Mouse (Mus musculus): ENCODE data around the gene Thra. TPM values are rescaled to one million over a fixed set of nuclear protein-coding genes. Genes with fewer than 3 reads are reported as not detected.
A peak's percentile ranks its signal among the peaks of the same experiment; 100 is the strongest.

Thra gene
- polyA plus RNA-seq, 1 experiment from 2014 or later: 9.5 TPM

- Histone ChIP-seq H3K9me3 (replicated peaks) (no peaks in the 10 kb centered on the region), H3K4me1 (peaks cover 87% of the 10 kb centered on the region), H3K4me3 (peak overlapping the region; percentile 83), H3K36me3 (no peaks in the 10 kb centered on the region), H3K27me3 (ENCODE audit: low read depth, poor library complexity, severe bottlenecking) (peaks cover 7% of the 10 kb centered on the region; the same call in 1 of the 2 replicates), H3K27ac (replicated peaks) (peak overlapping the region; percentile 98)
- WGBS: under 1% methylated on average over 84 of the region's 86 CpGs
- peak; percentile 91 for DNase-seq (ENCODE audit: low spot score)
Measured at GRCm38 (mm10) chr11:98741622-98742396, 1.4 kb downstream of the Thra start.

GRCm38 (mm10) chr11:98742397-98743291 is 2.2 kb downstream of the Thra start:
- H3K36me3 ChIP-seq: no peaks in the 10 kb centered on the region
- H3K4me3 ChIP-seq: peak overlapping the region; percentile 83
- H3K27me3 ChIP-seq (ENCODE audit: low read depth, poor library complexity, severe bottlenecking): peaks cover 7% of the 10 kb centered on the region; the same call in 1 of the 2 replicates
- WGBS: 7% methylated on average over 21 of the region's 21 CpGs
- peak; percentile 51 for DNase-seq (ENCODE audit: low spot score)
- peaks cover 95% of the 10 kb centered on the region for H3K4me1 ChIP-seq
- no peaks in the 10 kb centered on the region for H3K9me3 ChIP-seq (replicated peaks)
- peak overlapping the region; percentile 98 for H3K27ac ChIP-seq (replicated peaks)

- no peaks in the 10 kb centered on the region for H3K9me3 ChIP-seq (replicated peaks)
- H3K36me3 ChIP-seq: no peaks in the 10 kb centered on the region
- 12% methylated on average over 9 of the region's 9 CpGs for WGBS
- H3K27me3 ChIP-seq (ENCODE audit: low read depth, poor library complexity, severe bottlenecking): peaks cover 7% of the 10 kb centered on the region; the same call in 1 of the 2 replicates
- H3K4me1 ChIP-seq: peaks cover 97% of the 10 kb centered on the region
- H3K27ac ChIP-seq (replicated peaks): peak overlapping the region; percentile 98
- peak overlapping the region; percentile 83 for H3K4me3 ChIP-seq
- DNase-seq (ENCODE audit: low spot score): peak; percentile 80
Measured at GRCm38 (mm10) chr11:98743655-98744345, 3.4 kb downstream of the Thra start.

- WGBS: 36% methylated on average over 7 of the region's 7 CpGs
- peak overlapping the region; percentile 83 for H3K4me3 ChIP-seq
- H3K27me3 ChIP-seq (ENCODE audit: low read depth, poor library complexity, severe bottlenecking): peaks cover 7% of the 10 kb centered on the region; the same call in 1 of the 2 replicates
- H3K36me3 ChIP-seq: no peaks in the 10 kb centered on the region
- peak overlapping the region; percentile 98 for H3K27ac ChIP-seq (replicated peaks)
- H3K4me1 ChIP-seq: peaks cover 98% of the 10 kb centered on the region
- no peak for DNase-seq (ENCODE audit: low spot score)
- no peaks in the 10 kb centered on the region for H3K9me3 ChIP-seq (replicated peaks)
Measured at GRCm38 (mm10) chr11:98744456-98745019, 4.1 kb downstream of the Thra start.

- WGBS: 60% methylated on average over 12 of the region's 12 CpGs
- peaks cover 98% of the 10 kb centered on the region for H3K4me1 ChIP-seq
- H3K4me3 ChIP-seq: peak overlapping the region; percentile 36; the same call in 1 of the 2 replicates
- no peaks in the 10 kb centered on the region for H3K36me3 ChIP-seq
- H3K27me3 ChIP-seq (ENCODE audit: low read depth, poor library complexity, severe bottlenecking): peaks cover 7% of the 10 kb centered on the region; the same call in 1 of the 2 replicates
- no peak for DNase-seq (ENCODE audit: low spot score)
- no peaks in the 10 kb centered on the region for H3K9me3 ChIP-seq (replicated peaks)
- peak overlapping the region; percentile 85 for H3K27ac ChIP-seq (replicated peaks)
Measured at GRCm38 (mm10) chr11:98745932-98746853, 5.8 kb downstream of the Thra start.

- peak overlapping the region; percentile 36 for H3K4me3 ChIP-seq
- no peaks in the 10 kb centered on the region for H3K36me3 ChIP-seq
- 13% methylated on average over 19 of the region's 19 CpGs for WGBS
- peak overlapping the region; percentile 85 for H3K27ac ChIP-seq (replicated peaks)
- no peaks in the 10 kb centered on the region for H3K9me3 ChIP-seq (replicated peaks)
- peaks cover 7% of the 10 kb centered on the region; the same call in 1 of the 2 replicates for H3K27me3 ChIP-seq (ENCODE audit: low read depth, poor library complexity, severe bottlenecking)
- DNase-seq (ENCODE audit: low spot score): peak; percentile 69
- H3K4me1 ChIP-seq: peaks cover 100% of the 10 kb centered on the region
Measured at GRCm38 (mm10) chr11:98746855-98747693, 6.6 kb downstream of the Thra start.

GRCm38 (mm10) chr11:98747804-98748505 is 7.5 kb downstream of the Thra start:
- H3K27ac ChIP-seq (replicated peaks): peak overlapping the region; percentile 85
- WGBS: 22% methylated on average over 6 of the region's 6 CpGs
- DNase-seq (ENCODE audit: low spot score): no peak
- H3K27me3 ChIP-seq (ENCODE audit: low read depth, poor library complexity, severe bottlenecking): peaks cover 7% of the 10 kb centered on the region; the same call in 1 of the 2 replicates
- H3K4me1 ChIP-seq: peaks cover 99% of the 10 kb centered on the region
- H3K36me3 ChIP-seq: no peaks in the 10 kb centered on the region
- H3K9me3 ChIP-seq (replicated peaks): no peaks in the 10 kb centered on the region
- H3K4me3 ChIP-seq: peak overlapping the region; percentile 36

- Histone ChIP-seq H3K36me3 (peaks cover 7% of the 10 kb centered on the region; the same call in 1 of the 2 replicates), H3K4me3 (peak overlapping the region; percentile 36; the same call in 1 of the 2 replicates), H3K27me3 (ENCODE audit: low read depth, poor library complexity, severe bottlenecking) (peaks cover 7% of the 10 kb centered on the region; the same call in 1 of the 2 replicates), H3K27ac (replicated peaks) (peak overlapping the region; percentile 85), H3K9me3 (replicated peaks) (no peaks in the 10 kb centered on the region), H3K4me1 (peaks cover 98% of the 10 kb centered on the region)
- 26% methylated on average over 15 of the region's 15 CpGs for WGBS
- no peak for DNase-seq (ENCODE audit: low spot score)
Measured at GRCm38 (mm10) chr11:98748506-98749416, 8.3 kb downstream of the Thra start.

- H3K4me1 ChIP-seq: peaks cover 97% of the 10 kb centered on the region
- peak overlapping the region; percentile 85 for H3K27ac ChIP-seq (replicated peaks)
- no peak for DNase-seq (ENCODE audit: low spot score)
Measured at GRCm38 (mm10) chr11:98749716-98750115, 9.3 kb downstream of the Thra start.

More at GRCm38 (mm10) chr11:98749716-98750115, 9.3 kb downstream of the Thra start:
- Histone ChIP-seq H3K27me3 (ENCODE audit: low read depth, poor library complexity, severe bottlenecking) (peaks cover 7% of the 10 kb centered on the region; the same call in 1 of the 2 replicates), H3K4me3 (peak overlapping the region; percentile 36), H3K36me3 (peaks cover 10% of the 10 kb centered on the region; the same call in 1 of the 2 replicates), H3K9me3 (replicated peaks) (no peaks in the 10 kb centered on the region)
- 52% methylated on average over 5 of the region's 5 CpGs for WGBS

Measured in midbrain, embryonic 10.5 days (tissue).